Mouse (Mus musculus): ENCODE data around the gene Wdr24.

GRCm38 (mm10) chr17:25876347-25876915, 53.0 kb downstream of the Wdr24 start:
- TF ChIP-seq GATA1 (IDR thresholded peaks at IDR 0.05; ENCODE audit: borderline replicate concordance, low read length) (no peak), FLI1 (IDR thresholded peaks at IDR 0.05; ENCODE audit: low read length) (no peak)
